Mouse (Mus musculus): ENCODE measurements around the gene Dedd. TPM values are rescaled to one million over a fixed set of nuclear protein-coding genes. Genes with fewer than 3 reads are reported as not detected.
"Not testable (repeated sequence)": the region's sequence is repeated elsewhere in the genome, so short reads cannot be mapped to it uniquely, and the experiment has no call there.

Gene Dedd
- polyA plus RNA-seq, 1 experiment from 2014 or later: 44.1 TPM

DNA sequence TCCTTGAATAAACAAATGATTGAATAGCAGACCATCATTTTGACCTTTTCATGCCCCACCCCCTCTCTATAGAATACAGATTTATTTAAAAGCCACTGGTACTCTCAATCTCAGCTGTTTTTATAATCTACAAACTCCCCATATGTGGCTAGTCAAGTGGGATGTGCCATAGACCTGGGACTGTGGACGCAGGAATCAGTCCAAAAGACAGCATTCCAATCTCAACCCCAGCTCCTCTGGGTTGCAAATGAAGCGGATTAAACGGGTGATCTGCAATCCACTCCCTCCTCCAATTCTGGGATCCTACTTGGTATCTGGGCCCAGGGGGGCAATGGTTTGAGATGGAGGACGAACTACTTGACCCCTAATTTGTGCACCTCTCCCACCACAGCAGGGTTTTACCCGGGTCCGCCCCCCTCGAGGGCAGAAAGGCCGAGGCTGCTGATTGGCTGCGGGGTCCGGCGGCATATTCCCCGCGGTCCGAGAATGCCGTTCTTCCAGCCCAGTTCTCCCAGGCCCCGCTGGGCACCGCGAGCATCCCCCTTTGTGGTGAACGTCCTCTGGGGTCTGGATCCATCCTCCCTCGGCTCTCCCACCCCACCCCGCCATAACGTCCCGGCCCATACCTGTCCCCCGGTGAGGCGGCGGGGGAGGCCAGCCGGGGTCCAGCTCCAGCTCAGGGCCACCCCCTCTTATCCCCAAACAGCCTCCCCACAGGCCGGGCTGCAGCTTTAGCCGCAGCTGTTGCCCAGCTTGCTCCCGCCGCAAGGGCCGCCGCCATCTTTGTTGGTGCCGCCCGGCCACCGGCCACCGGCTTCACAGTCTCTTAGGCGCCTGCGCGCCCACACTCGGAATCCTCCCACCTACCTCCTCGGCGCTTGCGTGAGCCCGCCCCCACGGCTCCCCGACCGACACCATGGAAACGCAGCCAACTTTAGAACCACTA, 41.5 kb upstream of the Dedd start, which contains the start of gene Usp21:
Usp21 (minus strand) TSS at position 856 of the 946 bp plus-strand sequence.
- Histone ChIP-seq H3K4me3 (replicated peaks) (peak within 1 kb of the TSS; percentile 81), H3K27me3 (replicated peaks) (no peaks in the 10 kb centered on the region), H3K9me3 (replicated peaks) (no peaks in the 10 kb centered on the region), H3K4me1 (peaks cover 41% of the 10 kb centered on the region), H3K4me2 (peak within 1 kb of the TSS; percentile 69), H3K27ac (replicated peaks) (peak within 1 kb of the TSS; percentile 93), H3K9ac (replicated peaks) (peak within 1 kb of the TSS; percentile 98), H3K36me3 (peaks cover 46% of the 10 kb centered on the region)
- under 1% methylated on average over 49 of the region's 49 CpGs for WGBS
- peak; percentile 94 for ATAC-seq (ENCODE audit: low FRiP score)

DNA sequence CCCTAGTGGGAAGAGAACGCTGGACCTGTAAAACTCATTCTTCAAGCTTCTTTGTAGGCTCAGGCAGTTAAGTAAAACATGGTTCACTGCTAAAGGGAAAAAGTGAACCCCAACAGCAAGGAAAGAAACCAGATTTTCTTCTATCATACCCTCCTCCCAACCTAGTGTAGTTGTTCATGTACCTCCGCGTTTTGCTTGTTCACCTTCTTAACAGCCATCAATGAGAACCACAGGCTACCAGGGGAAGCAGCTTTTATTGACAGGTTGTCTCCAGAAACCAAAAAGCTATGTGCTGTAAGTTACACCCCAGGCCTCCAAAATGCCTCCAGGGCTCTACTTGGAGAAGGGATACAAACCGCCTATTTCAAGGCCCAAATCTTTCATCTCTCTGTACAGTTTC, 40.6 kb upstream of the Dedd start:
- WGBS: 66% methylated on average over 4 of the region's 4 CpGs
- H3K4me3 ChIP-seq (replicated peaks): peak overlapping the region; percentile 81
- H3K27ac ChIP-seq (replicated peaks): peak overlapping the region; percentile 93
- H3K4me1 ChIP-seq: peaks cover 44% of the 10 kb centered on the region
- peak overlapping the region; percentile 69 for H3K4me2 ChIP-seq
- peaks cover 38% of the 10 kb centered on the region for H3K36me3 ChIP-seq
- no peak overlapping the region for H3K9ac ChIP-seq (replicated peaks)
- no peak for ATAC-seq (ENCODE audit: low FRiP score)
- no peaks in the 10 kb centered on the region for H3K27me3 ChIP-seq (replicated peaks)
- no peaks in the 10 kb centered on the region for H3K9me3 ChIP-seq (replicated peaks)

DNA sequence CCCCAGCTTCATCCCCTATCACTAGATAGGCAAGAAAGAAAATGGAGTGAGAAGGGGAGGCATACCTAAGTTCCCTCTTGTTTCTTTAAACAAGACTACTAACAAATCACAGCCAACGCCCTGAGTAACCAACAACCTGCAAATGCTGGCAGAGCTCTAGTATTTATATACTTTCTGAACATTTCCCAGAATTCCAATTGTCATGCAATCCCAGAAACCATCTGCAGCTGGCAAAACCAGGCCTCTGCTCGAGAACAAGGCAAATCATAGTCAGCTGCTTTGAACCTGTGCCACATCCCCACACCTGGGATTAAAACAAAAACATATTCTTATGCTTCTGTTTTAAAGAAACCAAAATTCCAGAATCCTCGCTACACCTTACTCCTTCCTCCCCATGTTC, 35.6 kb upstream of the Dedd start:
- Histone ChIP-seq H3K27ac (replicated peaks) (peak overlapping the region; percentile 97; the same call in 1 of the 2 replicates), H3K4me2 (peak overlapping the region; percentile 66), H3K36me3 (0 out of 2 replicates have a peak, but pooled peaks cover 15% of the 10 kb centered on the region), H3K4me1 (peaks cover 18% of the 10 kb centered on the region), H3K4me3 (replicated peaks) (peak overlapping the region; percentile 77), H3K27me3 (replicated peaks) (peaks cover 13% of the 10 kb centered on the region), H3K9ac (replicated peaks) (peak overlapping the region; percentile 88; the same call in 1 of the 2 replicates), H3K9me3 (replicated peaks) (no peaks in the 10 kb centered on the region)
- ATAC-seq (ENCODE audit: low FRiP score): no peak
- WGBS: 89% methylated on average over 3 of the region's 3 CpGs

- peak overlapping the region; percentile 97 for H3K27ac ChIP-seq (replicated peaks)
- H3K9me3 ChIP-seq (replicated peaks): no peaks in the 10 kb centered on the region
- H3K4me3 ChIP-seq (replicated peaks): peak overlapping the region; percentile 77
- H3K27me3 ChIP-seq (replicated peaks): peaks cover 19% of the 10 kb centered on the region
- H3K9ac ChIP-seq (replicated peaks): peak overlapping the region; percentile 88
- WGBS: 33% methylated on average over 5 of the region's 5 CpGs
- no peak; the same call in 1 of the 2 replicates for ATAC-seq (ENCODE audit: low FRiP score)
- H3K4me2 ChIP-seq: peak overlapping the region; percentile 66
- 0 out of 2 replicates have a peak, but pooled peaks cover 11% of the 10 kb centered on the region for H3K36me3 ChIP-seq
- H3K4me1 ChIP-seq: peaks cover 14% of the 10 kb centered on the region
Observed at GRCm38 (mm10) chr1:171293906-171294297, 35.0 kb upstream of the Dedd start.

DNA sequence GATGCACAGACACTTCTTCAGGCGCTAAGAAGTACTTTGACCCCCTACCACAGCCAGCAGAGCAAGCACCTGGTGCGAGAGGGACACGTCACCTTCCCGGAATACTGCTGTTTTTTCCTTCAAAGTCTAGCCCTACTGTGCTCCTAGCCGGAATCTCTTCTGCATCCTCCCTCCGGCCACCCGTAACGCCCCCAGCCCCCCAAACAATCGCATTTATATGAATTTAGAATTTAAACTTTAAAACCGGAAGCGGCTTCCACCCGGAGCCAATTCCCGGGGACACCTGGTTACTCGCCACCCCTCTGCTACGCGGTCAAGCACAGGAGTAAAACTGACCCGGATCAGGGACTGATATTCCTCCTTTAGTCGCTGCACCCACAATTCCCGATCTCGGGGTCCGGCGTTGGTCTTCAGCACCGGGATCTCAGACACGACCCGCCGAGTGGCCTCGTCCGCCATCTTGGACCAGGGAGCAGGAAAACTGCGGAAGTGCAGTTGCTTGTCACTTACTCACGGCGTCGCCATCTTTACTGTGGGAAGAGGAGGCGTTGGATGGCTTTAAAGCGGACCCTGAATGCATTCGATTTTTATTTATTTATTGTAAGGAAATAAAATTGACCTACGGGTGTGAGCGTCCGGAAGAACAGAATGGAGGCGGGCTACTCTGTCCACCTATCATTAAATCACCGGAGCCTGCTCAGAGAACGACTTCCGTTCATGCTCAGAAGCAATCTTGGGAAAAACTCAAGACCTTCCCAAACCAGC, 34.5 kb upstream of the Dedd start, which contains the start of gene Ufc1:
Ufc1 (minus strand) TSS at position 727 of the 765 bp plus-strand sequence.
- H3K9ac ChIP-seq (replicated peaks): peak within 1 kb of the TSS; percentile 88
- H3K27me3 ChIP-seq (replicated peaks): peaks cover 19% of the 10 kb centered on the region
- H3K4me3 ChIP-seq (replicated peaks): peak within 1 kb of the TSS; percentile 77
- peak within 1 kb of the TSS; percentile 97 for H3K27ac ChIP-seq (replicated peaks)
- ATAC-seq (ENCODE audit: low FRiP score): peak; percentile 87
- H3K4me2 ChIP-seq: peak within 1 kb of the TSS; percentile 66
- whole genome bisulfite sequencing: under 1% methylated on average over 42 of the region's 42 CpGs
- peaks cover 14% of the 10 kb centered on the region for H3K4me1 ChIP-seq
- no peaks in the 10 kb centered on the region for H3K9me3 ChIP-seq (replicated peaks)
- 0 out of 2 replicates have a peak, but pooled peaks cover 5% of the 10 kb centered on the region for H3K36me3 ChIP-seq

GRCm38 (mm10) chr1:171295063-171295402, 33.9 kb upstream of the Dedd start:
- H3K36me3 ChIP-seq: no peaks in the 10 kb centered on the region
- H3K4me2 ChIP-seq: peak overlapping the region; percentile 66
- H3K4me3 ChIP-seq (replicated peaks): peak overlapping the region; percentile 77
- H3K9ac ChIP-seq (replicated peaks): peak overlapping the region; percentile 88
- H3K27ac ChIP-seq (replicated peaks): peak overlapping the region; percentile 97
- no peaks in the 10 kb centered on the region for H3K9me3 ChIP-seq (replicated peaks)
- peaks cover 14% of the 10 kb centered on the region for H3K4me1 ChIP-seq
- WGBS: 14% methylated on average over 3 of the region's 3 CpGs
- ATAC-seq (ENCODE audit: low FRiP score): peak; percentile 11; the same call in 1 of the 2 replicates
- H3K27me3 ChIP-seq (replicated peaks): peaks cover 19% of the 10 kb centered on the region

DNA sequence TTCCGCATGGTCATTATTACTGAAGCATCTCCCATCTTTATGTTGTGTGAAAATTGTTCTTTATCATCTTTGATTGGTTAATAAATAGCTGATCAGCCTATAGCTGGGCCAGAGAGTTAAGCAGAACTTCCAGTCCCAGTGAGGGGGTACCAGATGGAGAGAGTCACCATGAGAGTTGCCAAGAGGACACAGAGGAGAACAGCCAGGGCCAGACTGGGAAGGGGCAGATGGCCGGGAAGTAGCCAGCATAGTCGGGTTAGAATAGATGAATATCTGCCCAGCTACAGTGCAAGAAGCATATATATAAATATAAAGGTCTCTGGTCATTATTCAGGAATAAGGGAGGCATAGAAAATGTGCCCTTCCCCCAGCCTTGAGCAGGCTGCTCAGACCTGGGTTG, 30.7 kb upstream of the Dedd start:
- Histone ChIP-seq H3K9ac (replicated peaks) (no peak overlapping the region), H3K27me3 (replicated peaks) (peaks cover 19% of the 10 kb centered on the region), H3K27ac (replicated peaks) (no peak overlapping the region), H3K4me2 (no peak overlapping the region), H3K4me3 (replicated peaks) (no peak overlapping the region), H3K9me3 (replicated peaks) (no peaks in the 10 kb centered on the region), H3K36me3 (no peaks in the 10 kb centered on the region), H3K4me1 (peaks cover 12% of the 10 kb centered on the region)
- no peak for ATAC-seq (ENCODE audit: low FRiP score)
- WGBS: 76% methylated on average over 3 of the region's 3 CpGs

GRCm38 (mm10) chr1:171306157-171306556, 22.8 kb upstream of the Dedd start:
- H3K27me3 ChIP-seq (replicated peaks); H3K27ac ChIP-seq (replicated peaks); H3K9ac ChIP-seq (replicated peaks); H3K36me3 ChIP-seq; H3K9me3 ChIP-seq (replicated peaks); H3K4me1 ChIP-seq; H3K4me2 ChIP-seq; ATAC-seq (ENCODE audit: low FRiP score); H3K4me3 ChIP-seq (replicated peaks): not testable (repeated sequence)
- WGBS: 71% methylated on average over 5 of the region's 5 CpGs

- WGBS: 80% methylated on average over 2 of the region's 2 CpGs
- H3K4me1 ChIP-seq: no peaks in the 10 kb centered on the region
- 0 out of 2 replicates have a peak, but pooled peaks cover 7% of the 10 kb centered on the region for H3K27me3 ChIP-seq (replicated peaks)
- ATAC-seq (ENCODE audit: low FRiP score): no peak
- no peak overlapping the region for H3K9ac ChIP-seq (replicated peaks)
- H3K4me2 ChIP-seq: no peak overlapping the region
- no peaks in the 10 kb centered on the region for H3K36me3 ChIP-seq
- no peak overlapping the region for H3K27ac ChIP-seq (replicated peaks)
- H3K4me3 ChIP-seq (replicated peaks): no peak overlapping the region
- no peaks in the 10 kb centered on the region for H3K9me3 ChIP-seq (replicated peaks)
Observed at GRCm38 (mm10) chr1:171309321-171309720, 19.6 kb upstream of the Dedd start.

DNA sequence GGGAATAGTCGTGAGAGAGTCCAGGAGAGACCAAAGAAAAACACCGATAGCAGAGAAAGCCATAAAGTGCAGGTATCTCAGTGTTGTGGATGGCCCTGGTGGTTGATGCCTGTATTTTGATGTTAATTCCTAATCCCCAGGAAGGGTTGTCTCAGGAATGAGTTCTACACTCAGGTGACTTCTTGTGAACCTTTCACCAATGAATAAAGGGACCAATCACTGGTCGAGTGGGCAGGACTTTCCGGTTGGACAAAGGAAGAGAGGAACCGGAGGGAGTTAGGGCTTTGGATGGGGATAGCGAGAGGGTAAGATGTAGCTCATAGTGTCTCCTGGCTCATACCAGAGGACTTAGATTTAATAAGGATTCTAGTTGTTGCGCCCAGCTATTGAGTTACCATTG, 9.2 kb upstream of the Dedd start:
- H3K4me3 ChIP-seq (replicated peaks): no peak overlapping the region
- ATAC-seq (ENCODE audit: low FRiP score): no peak
- no peak overlapping the region for H3K27ac ChIP-seq (replicated peaks)
- H3K4me1 ChIP-seq: 0 out of 2 replicates have a peak, but pooled peaks cover 4% of the 10 kb centered on the region
- no peaks in the 10 kb centered on the region for H3K36me3 ChIP-seq
- H3K4me2 ChIP-seq: peak overlapping the region; percentile 9; the same call in 1 of the 2 replicates
- H3K9me3 ChIP-seq (replicated peaks): no peaks in the 10 kb centered on the region
- no peak overlapping the region for H3K9ac ChIP-seq (replicated peaks)
- no peaks in the 10 kb centered on the region for H3K27me3 ChIP-seq (replicated peaks)
- WGBS: 10% methylated on average over 7 of the region's 7 CpGs

GRCm38 (mm10) chr1:171320151-171320550, 8.8 kb upstream of the Dedd start:
- H3K9me3 ChIP-seq (replicated peaks): no peaks in the 10 kb centered on the region
- 18% methylated on average over 5 of the region's 5 CpGs for WGBS
- 0 out of 2 replicates have a peak, but pooled peaks cover 6% of the 10 kb centered on the region for H3K4me1 ChIP-seq
- H3K4me3 ChIP-seq (replicated peaks): no peak overlapping the region
- H3K36me3 ChIP-seq: no peaks in the 10 kb centered on the region; the same call in 1 of the 2 replicates
- H3K9ac ChIP-seq (replicated peaks): no peak overlapping the region
- no peaks in the 10 kb centered on the region for H3K27me3 ChIP-seq (replicated peaks)
- no peak for ATAC-seq (ENCODE audit: low FRiP score)
- H3K4me2 ChIP-seq: peak overlapping the region; percentile 9; the same call in 1 of the 2 replicates
- H3K27ac ChIP-seq (replicated peaks): no peak overlapping the region
